Mouse (Mus musculus): ENCODE results near the gene Spsb1. TPM values are rescaled to one million over a fixed set of nuclear protein-coding genes. Genes with fewer than 3 reads are reported as not detected.

Gene Spsb1
- total RNA-seq, 2 experiments from 2014 or later, result 5.5 to 16.1 TPM

GRCm38 (mm10) chr4:149979819-149980308 lies 25.0 kb upstream of the Spsb1 start:
- peak; percentile 81 for DNase-seq
- intact Hi-C loops (cut with DNase I), result loop anchor here (5.0 kb wide), 1 partner anchor 173 kb away; no protein-coding TSS in a partner anchor
- TF ChIP-seq CTCF (IDR thresholded peaks at IDR 0.05), result peak; percentile 98; the same call in 1 of the 2 replicates
- Histone ChIP-seq H3K27ac (peak overlapping the region; percentile 71), H3K4me3 (peak overlapping the region; percentile 46)

GRCm38 (mm10) chr4:149978820-149979219 lies 24.0 kb upstream of the Spsb1 start:
- TF ChIP-seq CTCF (IDR thresholded peaks at IDR 0.05), result no peak
- intact Hi-C loops (cut with DNase I), result no loop called here
- Histone ChIP-seq H3K27ac (peak overlapping the region; percentile 71; the same call in 1 of the 2 replicates), H3K4me3 (no peak overlapping the region)
- no peak for DNase-seq

GRCm38 (mm10) chr4:149977801-149978544 lies 23.1 kb upstream of the Spsb1 start:
- Histone ChIP-seq H3K27ac (peak overlapping the region; percentile 35; the same call in 1 of the 2 replicates), H3K4me3 (no peak overlapping the region)
- TF ChIP-seq CTCF (IDR thresholded peaks at IDR 0.05), result no peak
- DNase-seq, result no peak
- intact Hi-C loops (cut with DNase I), result no loop called here

- no peak overlapping the region for H3K27ac ChIP-seq
- TF ChIP-seq CTCF (IDR thresholded peaks at IDR 0.05), result no peak
- DNase-seq, result no peak
- intact Hi-C loops (cut with DNase I), result no loop called here
- no peak overlapping the region for H3K4me3 ChIP-seq
These were observed 22.3 kb upstream of the Spsb1 start for GRCm38 (mm10) chr4:149977181-149977580.

GRCm38 (mm10) chr4:149975730-149976254 lies 20.9 kb upstream of the Spsb1 start:
- Histone ChIP-seq H3K4me3 (no peak overlapping the region), H3K27ac (peak overlapping the region; percentile 58)
- no peak for TF ChIP-seq CTCF (IDR thresholded peaks at IDR 0.05)
- no peak for DNase-seq
- intact Hi-C loops (cut with DNase I), result no loop called here

GRCm38 (mm10) chr4:149975291-149975690 lies 20.4 kb upstream of the Spsb1 start:
- H3K27ac ChIP-seq, result peak overlapping the region; percentile 58
- no peak for TF ChIP-seq CTCF (IDR thresholded peaks at IDR 0.05)
- DNase-seq, result no peak
- no peak overlapping the region for H3K4me3 ChIP-seq
- intact Hi-C loops (cut with DNase I), result no loop called here

GRCm38 (mm10) chr4:149971393-149971792 lies 16.6 kb upstream of the Spsb1 start:
- Histone ChIP-seq H3K4me3 (no peak overlapping the region), H3K27ac (no peak overlapping the region)
- no peak for DNase-seq
- TF ChIP-seq CTCF (IDR thresholded peaks at IDR 0.05), result no peak
- intact Hi-C loops (cut with DNase I), result no loop called here

- intact Hi-C loops (cut with DNase I), result no loop called here
These were observed 13.7 kb upstream of the Spsb1 start for GRCm38 (mm10) chr4:149968526-149968925.

GRCm38 (mm10) chr4:149966963-149967362 lies 12.1 kb upstream of the Spsb1 start:
- intact Hi-C loops (cut with DNase I), result no loop called here
- no peak for TF ChIP-seq CTCF (IDR thresholded peaks at IDR 0.05)

More at GRCm38 (mm10) chr4:149968526-149968925, 13.7 kb upstream of the Spsb1 start:
- no peak overlapping the region for H3K4me3 ChIP-seq
- TF ChIP-seq CTCF (IDR thresholded peaks at IDR 0.05), result no peak
- no peak for DNase-seq
- H3K27ac ChIP-seq, result no peak overlapping the region

GRCm38 (mm10) chr4:149966252-149966651 lies 11.4 kb upstream of the Spsb1 start:
- intact Hi-C loops (cut with DNase I), result no loop called here
- no peak for TF ChIP-seq CTCF (IDR thresholded peaks at IDR 0.05)
- Histone ChIP-seq H3K27ac (peak overlapping the region; percentile 46; the same call in 1 of the 2 replicates), H3K4me3 (no peak overlapping the region)
- DNase-seq, result peak; percentile 75

More at GRCm38 (mm10) chr4:149966963-149967362, 12.1 kb upstream of the Spsb1 start:
- no peak overlapping the region for H3K27ac ChIP-seq
- no peak overlapping the region for H3K4me3 ChIP-seq
- DNase-seq, result no peak

- TF ChIP-seq CTCF (IDR thresholded peaks at IDR 0.05), result no peak
- DNase-seq, result no peak
- no peak overlapping the region for H3K4me3 ChIP-seq
- intact Hi-C loops (cut with DNase I), result no loop called here
- peak overlapping the region; percentile 46; the same call in 1 of the 2 replicates for H3K27ac ChIP-seq
These were observed 10.8 kb upstream of the Spsb1 start for GRCm38 (mm10) chr4:149965672-149966071.

GRCm38 (mm10) chr4:149965242-149965641 lies 10.4 kb upstream of the Spsb1 start:
- DNase-seq, result no peak
- intact Hi-C loops (cut with DNase I), result no loop called here
- Histone ChIP-seq H3K27ac (no peak overlapping the region; the same call in 1 of the 2 replicates), H3K4me3 (no peak overlapping the region)
- TF ChIP-seq CTCF (IDR thresholded peaks at IDR 0.05), result no peak

GRCm38 (mm10) chr4:149964770-149965169 lies 9.9 kb upstream of the Spsb1 start:
- Histone ChIP-seq H3K4me3 (no peak overlapping the region), H3K27ac (no peak overlapping the region)
- TF ChIP-seq CTCF (IDR thresholded peaks at IDR 0.05), result no peak
- no peak for DNase-seq
- intact Hi-C loops (cut with DNase I), result no loop called here
